Mouse (Mus musculus) olfactory bulb, adult 2 months (tissue): ENCODE measurements around the gene Id1.

Experiments
- CTCF ChIP-seq: fragments of 200-500 bp; IDR thresholded peaks from 2 replicates; pipeline ENCODE4 v1.5.1; 2012; ENCODE audit warnings: low read depth, mild to moderate bottlenecking, low read length, moderate library complexity; ENCODE audit not compliant: insufficient read depth
- POLR2A ChIP-seq: fragments of 200-500 bp; IDR thresholded peaks from 2 replicates; pipeline ENCODE4 v1.6.1; 2012; ENCODE audit warnings: mild to moderate bottlenecking, low read depth, low read length, moderate library complexity; ENCODE audit not compliant: insufficient read depth

DNA sequence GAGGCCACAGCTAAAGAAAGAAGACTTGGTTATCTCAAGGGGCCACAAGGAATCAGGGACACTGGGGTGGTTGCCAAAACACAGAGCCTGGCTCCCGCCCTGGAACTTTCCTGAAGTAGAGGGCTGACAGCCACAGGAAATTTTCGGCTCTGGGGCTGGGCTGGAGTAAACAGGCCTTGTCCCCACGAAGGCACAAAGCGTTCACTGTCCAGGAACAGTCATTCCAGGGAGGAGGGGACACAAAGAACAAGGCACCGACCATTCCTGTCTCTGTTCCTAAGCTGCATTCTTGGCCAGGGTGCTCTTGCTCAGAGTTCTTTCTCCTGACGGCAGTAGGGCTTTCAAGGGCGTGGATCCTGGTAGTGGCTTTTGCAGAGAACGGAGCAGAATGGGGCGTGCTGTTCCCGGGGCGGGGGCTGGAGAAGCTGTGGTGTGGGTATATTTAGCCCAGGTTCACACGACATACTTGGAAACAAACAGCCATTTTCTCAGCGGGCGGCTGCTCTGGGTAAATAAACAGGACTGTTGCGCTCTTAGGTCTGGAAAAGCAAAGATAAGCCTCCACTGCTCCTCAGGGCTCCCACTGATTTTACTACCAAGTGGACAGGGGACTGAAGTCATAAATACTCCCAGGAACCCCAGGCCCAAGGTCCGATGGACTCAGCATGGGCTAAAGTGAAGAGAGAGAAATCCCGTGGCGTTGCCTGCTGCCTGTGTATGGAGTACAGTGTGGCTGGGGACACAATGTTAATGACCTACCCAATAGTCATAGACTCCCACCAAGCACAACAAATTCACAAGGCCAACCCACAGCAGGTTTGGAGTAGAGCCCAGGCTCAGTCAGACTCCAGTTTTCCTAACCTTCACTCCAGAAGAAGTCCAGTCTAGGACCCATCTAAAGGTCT, 49.6 kb downstream of the Id1 start:
- TF ChIP-seq CTCF, result no peak
- no peak for TF ChIP-seq POLR2A
